Mouse (Mus musculus): ENCODE data around the gene Iqschfp.

GRCm38 (mm10) chr3:68619097-68619496, 727.1 kb downstream of the Iqschfp start:
- TF ChIP-seq CTCF (IDR thresholded peaks at IDR 0.05; ENCODE audit: borderline replicate concordance, control insufficient read depth, extremely low read depth, insufficient read depth, low read length, poor library complexity) (no peak), POLR2A (IDR thresholded peaks at IDR 0.05; ENCODE audit: control insufficient read depth, extremely low read depth, insufficient read depth, low read length, poor library complexity) (no peak)

All from thymus, adult 2 months (tissue).